Mouse (Mus musculus) bone marrow, adult 2 months (tissue): ENCODE measurements at regions not wholly inside any gene's neighbourhood (a gene's known extent, or its start where the extent isn't known, plus 50 kb on each side); places are given as distances from the start of the nearest gene placed in this dataset.

Experiments used
- CTCF ChIP-seq: fragments of 200-500 bp; IDR thresholded peaks from 2 replicates; pipeline ENCODE4 v1.5.1; 2011; ENCODE audit warnings: low read length, control low read depth; ENCODE audit not compliant: control insufficient read depth, insufficient read depth
- POLR2A ChIP-seq: fragments of 200-500 bp; IDR thresholded peaks from 2 replicates; pipeline ENCODE4 v1.6.1; 2011; ENCODE audit warnings: low read depth, mild to moderate bottlenecking, control low read depth, low read length, borderline replicate concordance; ENCODE audit not compliant: control insufficient read depth

GRCm38 (mm10) chr4:31555077-31555476, 408.8 kb upstream of the Map3k7 start:
- no peak for TF ChIP-seq CTCF
- TF ChIP-seq POLR2A = no peak
